Mouse (Mus musculus): ENCODE measurements at regions not wholly inside any gene's neighbourhood (a gene's known extent, or its start where the extent isn't known, plus 50 kb on each side); places are given as distances from the start of the nearest gene placed in this dataset.

DNA sequence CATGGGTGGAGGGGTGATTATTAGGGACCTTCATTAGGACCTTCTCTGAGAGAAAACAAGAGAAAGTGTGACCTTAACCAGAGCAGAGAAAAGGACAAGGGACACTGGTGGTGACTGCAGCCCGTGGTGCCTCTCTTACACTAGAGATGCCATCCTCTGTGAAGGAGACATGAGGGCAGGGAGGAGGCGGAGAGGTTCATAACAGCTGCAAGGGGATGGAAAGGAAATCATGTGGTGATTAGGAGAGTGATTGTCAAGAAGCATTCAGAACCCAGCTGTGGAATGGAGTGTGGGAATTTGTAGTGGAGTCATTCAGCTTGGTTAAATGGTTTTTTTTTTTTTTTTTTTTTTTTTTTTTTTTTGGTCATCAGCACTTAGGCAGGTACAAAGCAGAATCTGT is 64.7 kb upstream of the Dnah5 start:
- DNase-seq (ENCODE audit: low spot score), result no peak
- 68% methylated on average over 2 of the region's 2 CpGs for WGBS

DNA sequence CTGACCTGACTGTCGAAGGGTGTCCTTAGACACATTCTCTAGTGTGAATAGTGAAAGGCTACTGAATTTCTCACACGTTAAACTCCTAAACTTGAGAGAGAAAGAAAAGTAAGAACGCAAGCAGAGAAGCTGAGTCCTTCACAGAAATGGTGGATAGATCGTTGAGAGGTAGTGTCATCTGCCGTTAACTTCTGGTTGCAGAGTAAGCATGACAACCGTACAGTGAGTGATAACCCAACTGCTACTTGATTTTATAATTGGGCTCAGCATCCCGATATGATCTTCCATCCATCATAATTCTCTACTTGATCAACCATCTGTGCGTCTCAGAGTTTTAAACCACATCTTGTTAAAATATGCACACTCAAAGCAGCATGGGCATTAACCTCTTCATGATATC is 63.3 kb upstream of the Dnah5 start:
- H3K9ac ChIP-seq (replicated peaks; ENCODE audit: low read depth, low read length), result no peak overlapping the region
- H3K4me1 ChIP-seq (ENCODE audit: control insufficient read depth, insufficient read depth), result no peaks in the 10 kb centered on the region
- H3K36me3 ChIP-seq (replicated peaks; ENCODE audit: control insufficient read depth, insufficient read depth, low read length), result no peaks in the 10 kb centered on the region
- DNase-seq (ENCODE audit: low spot score), result no peak
- no peak overlapping the region for H3K4me2 ChIP-seq (ENCODE audit: low read depth, low read length)
- H3K27ac ChIP-seq (ENCODE audit: low read depth), result no peak overlapping the region
- no peaks in the 10 kb centered on the region for H3K9me3 ChIP-seq (replicated peaks; ENCODE audit: control insufficient read depth, low read length)
- H3K27me3 ChIP-seq (ENCODE audit: control insufficient read depth, insufficient read depth, low read length), result no peaks in the 10 kb centered on the region
- TF ChIP-seq EP300 (IDR thresholded peaks at IDR 0.05; ENCODE audit: low read depth) (no peak), CTCF (IDR thresholded peaks at IDR 0.05; ENCODE audit: low read depth) (no peak)
- 92% methylated on average over 8 of the region's 8 CpGs for WGBS
- no peak overlapping the region for H3K4me3 ChIP-seq (ENCODE audit: low read depth, low read length)
- ATAC-seq (ENCODE audit: insufficient read depth, low read depth), result no peak

More for the DNA sequence above, 64.7 kb upstream of the Dnah5 start:
- Histone ChIP-seq H3K27me3 (ENCODE audit: control insufficient read depth, insufficient read depth, low read length) (no peaks in the 10 kb centered on the region), H3K9ac (replicated peaks; ENCODE audit: low read depth, low read length) (no peak overlapping the region), H3K4me1 (ENCODE audit: control insufficient read depth, insufficient read depth) (peaks cover 1% of the 10 kb centered on the region; the same call in 1 of the 2 replicates), H3K4me3 (ENCODE audit: low read depth, low read length) (no peak overlapping the region), H3K36me3 (replicated peaks; ENCODE audit: control insufficient read depth, insufficient read depth, low read length) (no peaks in the 10 kb centered on the region), H3K4me2 (ENCODE audit: low read depth, low read length) (no peak overlapping the region), H3K9me3 (replicated peaks; ENCODE audit: control insufficient read depth, low read length) (no peaks in the 10 kb centered on the region), H3K27ac (ENCODE audit: low read depth) (no peak overlapping the region)
- no peak for ATAC-seq (ENCODE audit: insufficient read depth, low read depth)
- no peak for TF ChIP-seq CTCF (IDR thresholded peaks at IDR 0.05; ENCODE audit: low read depth)
- TF ChIP-seq EP300 (IDR thresholded peaks at IDR 0.05; ENCODE audit: low read depth), result no peak

GRCm38 (mm10) chr15:28141345-28141744 is 62.2 kb upstream of the Dnah5 start:
- Histone ChIP-seq H3K4me3 (ENCODE audit: low read depth, low read length) (no peak overlapping the region), H3K9ac (replicated peaks; ENCODE audit: low read depth, low read length) (no peak overlapping the region), H3K27ac (ENCODE audit: low read depth) (no peak overlapping the region), H3K36me3 (replicated peaks; ENCODE audit: control insufficient read depth, insufficient read depth, low read length) (no peaks in the 10 kb centered on the region), H3K4me1 (ENCODE audit: control insufficient read depth, insufficient read depth) (no peaks in the 10 kb centered on the region), H3K4me2 (ENCODE audit: low read depth, low read length) (no peak overlapping the region), H3K27me3 (ENCODE audit: control insufficient read depth, insufficient read depth, low read length) (no peaks in the 10 kb centered on the region), H3K9me3 (replicated peaks; ENCODE audit: control insufficient read depth, low read length) (no peaks in the 10 kb centered on the region)
- 41% methylated on average over 6 of the region's 6 CpGs for whole genome bisulfite sequencing
- no peak for ATAC-seq (ENCODE audit: insufficient read depth, low read depth)
- TF ChIP-seq EP300 (IDR thresholded peaks at IDR 0.05; ENCODE audit: low read depth), result no peak
- DNase-seq (ENCODE audit: low spot score), result no peak

GRCm38 (mm10) chr15:28144217-28144616 is 59.3 kb upstream of the Dnah5 start:
- H3K9ac ChIP-seq (replicated peaks; ENCODE audit: low read depth, low read length), result no peak overlapping the region
- no peak overlapping the region for H3K4me2 ChIP-seq (ENCODE audit: low read depth, low read length)
- WGBS, result 81% methylated on average over 7 of the region's 7 CpGs
- H3K4me3 ChIP-seq (ENCODE audit: low read depth, low read length), result no peak overlapping the region
- no peak overlapping the region for H3K27ac ChIP-seq (ENCODE audit: low read depth)
- DNase-seq (ENCODE audit: low spot score) (no peak), ATAC-seq (ENCODE audit: insufficient read depth, low read depth) (no peak)
- no peaks in the 10 kb centered on the region for H3K9me3 ChIP-seq (replicated peaks; ENCODE audit: control insufficient read depth, low read length)
- H3K4me1 ChIP-seq (ENCODE audit: control insufficient read depth, insufficient read depth), result no peaks in the 10 kb centered on the region
- H3K36me3 ChIP-seq (replicated peaks; ENCODE audit: control insufficient read depth, insufficient read depth, low read length), result no peaks in the 10 kb centered on the region
- TF ChIP-seq CTCF (IDR thresholded peaks at IDR 0.05; ENCODE audit: low read depth), result no peak
- no peak for TF ChIP-seq EP300 (IDR thresholded peaks at IDR 0.05; ENCODE audit: low read depth)
- H3K27me3 ChIP-seq (ENCODE audit: control insufficient read depth, insufficient read depth, low read length), result no peaks in the 10 kb centered on the region

DNA sequence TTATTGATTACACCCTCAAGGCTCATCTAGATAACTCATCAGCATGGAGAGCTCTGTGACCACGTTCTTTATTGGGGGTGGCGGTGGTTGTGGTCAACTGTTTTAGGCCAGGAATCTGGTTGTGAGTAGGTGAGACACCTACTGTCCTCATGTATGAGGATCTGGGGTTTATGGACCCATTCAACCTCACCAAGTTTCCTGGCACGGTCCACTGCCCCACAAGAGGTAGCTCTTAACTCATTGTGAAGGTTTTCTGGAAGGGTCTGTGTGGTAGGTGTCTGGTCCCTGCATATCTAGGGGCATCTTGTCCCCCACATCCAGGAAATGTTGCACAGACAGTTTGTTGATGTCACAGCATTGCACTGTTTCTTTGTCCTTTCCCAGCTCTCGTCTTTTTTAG is 58.7 kb upstream of the Dnah5 start:
- DNase-seq (ENCODE audit: low spot score), result no peak
- Histone ChIP-seq H3K27me3 (ENCODE audit: control insufficient read depth, insufficient read depth, low read length) (no peaks in the 10 kb centered on the region), H3K9me3 (replicated peaks; ENCODE audit: control insufficient read depth, low read length) (no peaks in the 10 kb centered on the region), H3K4me1 (ENCODE audit: control insufficient read depth, insufficient read depth) (no peaks in the 10 kb centered on the region), H3K27ac (ENCODE audit: low read depth) (no peak overlapping the region), H3K4me3 (ENCODE audit: low read depth, low read length) (no peak overlapping the region), H3K36me3 (replicated peaks; ENCODE audit: control insufficient read depth, insufficient read depth, low read length) (no peaks in the 10 kb centered on the region), H3K4me2 (ENCODE audit: low read depth, low read length) (no peak overlapping the region), H3K9ac (replicated peaks; ENCODE audit: low read depth, low read length) (no peak overlapping the region)
- 85% methylated on average over 4 of the region's 4 CpGs for WGBS
- no peak for ATAC-seq (ENCODE audit: insufficient read depth, low read depth)
- no peak for TF ChIP-seq EP300 (IDR thresholded peaks at IDR 0.05; ENCODE audit: low read depth)
- TF ChIP-seq CTCF (IDR thresholded peaks at IDR 0.05; ENCODE audit: low read depth), result no peak

GRCm38 (mm10) chr15:28151678-28152077 is 51.9 kb upstream of the Dnah5 start:
- H3K27ac ChIP-seq (ENCODE audit: low read depth), result no peak overlapping the region
- TF ChIP-seq CTCF (IDR thresholded peaks at IDR 0.05; ENCODE audit: low read depth), result no peak
- TF ChIP-seq EP300 (IDR thresholded peaks at IDR 0.05; ENCODE audit: low read depth), result no peak
- H3K9ac ChIP-seq (replicated peaks; ENCODE audit: low read depth, low read length), result no peak overlapping the region
- 80% methylated on average over 2 of the region's 2 CpGs for WGBS
- no peaks in the 10 kb centered on the region for H3K27me3 ChIP-seq (ENCODE audit: control insufficient read depth, insufficient read depth, low read length)
- H3K4me2 ChIP-seq (ENCODE audit: low read depth, low read length), result no peak overlapping the region
- H3K36me3 ChIP-seq (replicated peaks; ENCODE audit: control insufficient read depth, insufficient read depth, low read length), result no peaks in the 10 kb centered on the region
- DNase-seq (ENCODE audit: low spot score) (no peak), ATAC-seq (ENCODE audit: insufficient read depth, low read depth) (no peak)
- H3K4me1 ChIP-seq (ENCODE audit: control insufficient read depth, insufficient read depth), result 0 out of 2 replicates have a peak, but pooled peaks cover 3% of the 10 kb centered on the region
- H3K9me3 ChIP-seq (replicated peaks; ENCODE audit: control insufficient read depth, low read length), result no peaks in the 10 kb centered on the region
- H3K4me3 ChIP-seq (ENCODE audit: low read depth, low read length), result no peak overlapping the region
